Mouse (Mus musculus): Measurements from ENCODE around the gene Gtpbp8. TPM values are rescaled to one million over a fixed set of nuclear protein-coding genes. Genes with fewer than 3 reads are reported as not detected.

Gene Gtpbp8
- 40.7 TPM for polyA plus RNA-seq (2017; shearing (Covaris generic))

GRCm38 (mm10) chr16:44745866-44746562, at the start of gene Gtpbp8:
TSS of gene Gtpbp8 (minus strand) at chr16:44746363.

GRCm38 (mm10) chr16:44765555-44766319, 19.6 kb upstream of the Gtpbp8 start, which contains the start of gene Cd200r1:
TSS of gene Cd200r1 (plus strand) at chr16:44765736.

GRCm38 (mm10) chr16:44724083-44724787, 21.9 kb downstream of the Gtpbp8 start, which contains the start of gene Nepro:
TSS of gene Nepro (plus strand) at chr16:44724301.

Other genes starting within 250 kb of the Gtpbp8 start
- 0.87 TPM for gene Boc, start 187.5 kb downstream of the Gtpbp8 start, polyA plus RNA-seq (2017; shearing (Covaris generic))
- 11.1 TPM for gene Nepro, start 22.1 kb downstream of the Gtpbp8 start, polyA plus RNA-seq (2017; shearing (Covaris generic))
- 40.1 TPM for gene Cd200r1, start 19.4 kb upstream of the Gtpbp8 start, polyA plus RNA-seq (2017; shearing (Covaris generic))
- 2.8 TPM for gene Cd200r4, start 65.4 kb upstream of the Gtpbp8 start, polyA plus RNA-seq (2017; shearing (Covaris generic))
- gene Cd200r2, start 120.7 kb upstream of the Gtpbp8 start, polyA plus RNA-seq (2017; shearing (Covaris generic)) = 0.11 TPM
- gene Cd200r3, start 197.3 kb upstream of the Gtpbp8 start, polyA plus RNA-seq (2017; shearing (Covaris generic)) = 1.9 TPM